Mouse (Mus musculus) heart, adult 2 months (tissue): Measurements from ENCODE around the gene Tmem131l. TPM values are rescaled to one million over a fixed set of nuclear protein-coding genes. Genes with fewer than 3 reads are reported as not detected.

Experiments used
- DNase-seq, 2 experiments: peaks; one replicate each; pipeline ENCODE4 v3.0.0; 2021
- H3K27ac ChIP-seq: fragments of 200-600 bp; 2 replicates; pipeline ENCODE4 v1.8.1; 2022
- H3K27me3 ChIP-seq: fragments of 200-500 bp; 2 replicates; pipeline ENCODE4 v1.6.1; 2012; ENCODE audit warnings: mild to moderate bottlenecking, low read length, inconsistent platforms, mixed read lengths; ENCODE audit not compliant: control insufficient read depth, insufficient read depth
- H3K36me3 ChIP-seq: fragments of 200-500 bp; 2 replicates; pipeline ENCODE4 v1.6.1; 2012; ENCODE audit warnings: low read length, inconsistent platforms; ENCODE audit not compliant: control insufficient read depth, insufficient read depth
- H3K4me1 ChIP-seq: fragments of 200-500 bp; 2 replicates; pipeline ENCODE4 v1.6.1; 2011; ENCODE audit warnings: low read length; ENCODE audit not compliant: control insufficient read depth, insufficient read depth
- H3K4me3 ChIP-seq: fragments of 200-600 bp; 2 replicates; pipeline ENCODE4 v1.8.1; 2022
- H3K79me2 ChIP-seq: fragments of 200-500 bp; replicated peaks from 2 replicates; pipeline ENCODE4 v1.6.1; 2012; ENCODE audit warnings: mild to moderate bottlenecking, inconsistent platforms, low read length, moderate library complexity, mixed read lengths; ENCODE audit not compliant: control insufficient read depth, insufficient read depth
- H3K9ac ChIP-seq: fragments of 200-500 bp; 2 replicates; pipeline ENCODE4 v1.6.1; 2012; ENCODE audit warnings: low read depth, mild to moderate bottlenecking, control low read depth, inconsistent platforms, low read length, mixed read lengths
- CTCF ChIP-seq: fragments of 200-600 bp; IDR thresholded peaks from 2 replicates; pipeline ENCODE4 v1.8.1; 2022; ENCODE audit warnings: antibody characterized with exemption, mild to moderate bottlenecking, moderate library complexity
- EP300 ChIP-seq: fragments of 200-500 bp; IDR thresholded peaks from 2 replicates; pipeline ENCODE4 v1.6.1; 2011; ENCODE audit warnings: low read depth, low read length, control low read depth; ENCODE audit not compliant: insufficient read depth
- POLR2A ChIP-seq: fragments of 200-500 bp; IDR thresholded peaks from 2 replicates; pipeline ENCODE4 v1.6.1; 2011; ENCODE audit warnings: mild to moderate bottlenecking, low read depth, low read length, control low read depth; ENCODE audit not compliant: insufficient read depth
- WGBS: fragments of 180-500 bp; shearing (Covaris S2); methylation state at CpG from one replicate; pipeline ENCODE4 v1.1.7; 2018; 5-methylcytosine and 5-hydroxymethylcytosine counted together
- intact Hi-C: fragments of 180-260 bp; cut with DNase I; formaldehyde crosslinking; loops from one replicate; pipeline ENCODE4 v1.15.1; 2025
- long read RNA-seq: library from polyadenylated mRNA; stranded (forward); transcript quantifications from one replicate; pipeline ENCODE4 v2.0.0, GENCODE M21; 2021
- polyA plus RNA-seq: library from polyadenylated mRNA; depleted of rRNA; stranded (reverse); fragments of >200 nt; gene quantifications from 2 replicates; pipeline ENCODE4 v1.2.3, GENCODE M21; 2012; rRNA removed
- total RNA-seq, 2 experiments: library from RNA; stranded (reverse); gene quantifications; 2 replicates each; pipeline ENCODE4 v1.2.3; 2021

Tmem131l gene
- total RNA-seq, result 10 to 100 TPM; 22.0 to 23.4 TPM
- polyA plus RNA-seq, result 17.3 and 18.1 TPM in 2 replicates
- long read RNA-seq, full-length matches to known transcripts, result 2 of 5 reads
- long read RNA-seq, partial matches to known transcripts, result 0 of 5 reads
- long read RNA-seq, other reads (novel, unspliced or antisense), result 3 of 5 reads

DNA sequence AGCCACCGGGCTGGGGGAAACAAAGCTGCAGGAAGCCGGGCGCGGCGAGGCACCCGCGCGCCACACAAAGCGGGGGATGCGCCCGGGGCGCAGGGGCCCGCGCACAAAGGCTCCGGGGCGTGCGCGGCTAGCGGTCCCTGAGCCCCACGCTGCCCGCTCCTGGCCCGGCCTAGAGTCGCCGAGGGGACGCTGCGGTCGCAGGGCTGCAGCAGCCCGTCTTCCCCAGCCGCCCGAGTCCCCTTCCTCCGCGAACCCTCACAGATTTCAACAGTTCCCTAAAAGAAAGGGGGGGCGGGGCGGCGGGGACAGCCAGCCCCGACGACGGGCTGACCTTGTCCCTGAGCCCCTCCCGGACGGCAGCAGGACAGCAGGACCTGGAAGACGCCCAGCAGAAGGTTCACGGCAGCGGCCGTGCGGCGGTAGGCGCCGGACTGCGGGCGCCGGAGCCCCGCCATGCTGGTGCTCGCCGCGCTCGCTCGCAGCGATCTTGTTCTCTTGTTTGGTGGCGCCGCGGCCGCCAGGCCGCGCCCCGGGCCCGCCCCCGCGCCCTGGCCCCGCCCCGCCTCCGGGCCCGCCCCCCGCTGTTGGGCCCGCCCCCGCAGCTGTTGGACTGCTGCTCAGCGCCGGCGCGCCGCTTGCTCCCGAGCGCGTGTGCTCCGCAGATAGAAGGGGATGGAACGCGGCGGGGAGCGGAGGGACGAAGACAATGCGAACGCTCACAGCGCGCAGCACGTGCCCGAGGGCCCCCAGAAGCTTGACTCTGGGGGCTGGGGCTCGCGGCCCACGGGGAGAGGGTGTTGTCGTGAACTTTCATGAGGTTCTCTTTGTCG is at the start of gene Tmem131l:
Gene Tmem131l, minus strand, starts transcription at position 530 of the 830 bp plus-strand sequence.
- Histone ChIP-seq H3K79me2 (no peaks in the 10 kb centered on the region; the same call in 1 of the 2 replicates), H3K36me3 (no peaks in the 10 kb centered on the region; the same call in 1 of the 2 replicates), H3K27me3 (no peaks in the 10 kb centered on the region), H3K4me3 (peak within 1 kb of the TSS; percentile 78), H3K9ac (peak within 1 kb of the TSS; percentile 96), H3K4me1 (no peaks in the 10 kb centered on the region), H3K27ac (peak within 1 kb of the TSS; percentile 92)
- TF ChIP-seq EP300 (no peak), POLR2A (peak; percentile 69), CTCF (0 out of 2 replicates have a peak, but pooled peaks have one; percentile 9)
- peak; percentile 84 to 86 for DNase-seq
- WGBS, result under 1% methylated on average over 97 of the region's 100 CpGs
- intact Hi-C loops, result loop anchor here (2.0 to 10.0 kb wide), 5 partner anchors 38 to 985 kb away; partner anchors contain the start of genes Mnd1 and Plrg1

DNA sequence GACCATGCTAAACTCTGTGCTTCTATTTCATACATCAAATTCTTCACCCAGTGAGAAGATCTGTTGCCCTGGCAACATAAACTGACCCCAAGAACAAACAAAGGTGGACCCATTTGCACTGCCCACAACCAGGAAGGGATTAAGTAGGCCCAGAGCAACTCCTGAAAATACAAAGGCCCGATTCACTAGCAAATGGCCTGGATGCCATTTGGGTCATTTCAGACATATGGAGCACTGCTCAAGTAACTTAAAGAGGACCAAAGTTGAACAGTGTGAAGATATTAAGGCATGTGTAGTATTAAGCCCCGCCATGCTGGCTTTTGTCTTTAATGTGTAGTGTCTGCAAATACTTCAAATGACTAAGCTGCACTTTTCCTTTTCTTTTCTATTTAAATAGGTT is 46.9 kb upstream of the Tmem131l start:
- H3K4me1 ChIP-seq, result no peaks in the 10 kb centered on the region
- H3K9ac ChIP-seq, result no peak overlapping the region
- DNase-seq, result no peak
- TF ChIP-seq POLR2A, result no peak
- intact Hi-C loops, result no loop called here
- 91% methylated on average over 2 of the region's 2 CpGs for WGBS
- H3K79me2 ChIP-seq, result no peaks in the 10 kb centered on the region
- no peak overlapping the region for H3K27ac ChIP-seq
- H3K4me3 ChIP-seq, result no peak overlapping the region
- H3K27me3 ChIP-seq, result no peaks in the 10 kb centered on the region
- no peaks in the 10 kb centered on the region for H3K36me3 ChIP-seq

DNA sequence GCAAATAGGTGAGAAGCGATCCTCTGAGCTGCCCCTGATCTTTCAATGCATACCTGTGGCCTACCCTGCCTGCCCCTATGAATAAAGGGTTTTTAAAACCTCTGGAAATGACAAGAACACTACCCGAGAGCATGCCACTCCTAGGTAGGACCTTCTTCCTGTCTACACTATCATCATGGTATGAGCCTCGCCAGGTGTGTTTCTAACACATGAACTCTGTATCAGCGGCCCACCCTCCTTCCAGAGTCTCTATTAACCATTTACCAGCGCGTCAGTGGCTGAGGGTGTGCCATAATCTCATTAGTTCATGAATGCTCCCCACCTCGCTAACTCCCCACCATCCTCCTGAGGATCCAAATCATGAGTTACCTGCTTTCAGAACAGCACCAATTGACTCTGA is 46.4 kb upstream of the Tmem131l start:
- no peaks in the 10 kb centered on the region for H3K4me1 ChIP-seq
- H3K79me2 ChIP-seq, result no peaks in the 10 kb centered on the region
- H3K27ac ChIP-seq, result no peak overlapping the region
- H3K36me3 ChIP-seq, result no peaks in the 10 kb centered on the region
- 93% methylated on average over 7 of the region's 7 CpGs for WGBS
- no peaks in the 10 kb centered on the region for H3K27me3 ChIP-seq
- no peak for TF ChIP-seq CTCF
- no peak for TF ChIP-seq EP300
- no peak for TF ChIP-seq POLR2A
- intact Hi-C loops, result no loop called here
- no peak overlapping the region for H3K4me3 ChIP-seq
- no peak for DNase-seq
- no peak overlapping the region for H3K9ac ChIP-seq

DNA sequence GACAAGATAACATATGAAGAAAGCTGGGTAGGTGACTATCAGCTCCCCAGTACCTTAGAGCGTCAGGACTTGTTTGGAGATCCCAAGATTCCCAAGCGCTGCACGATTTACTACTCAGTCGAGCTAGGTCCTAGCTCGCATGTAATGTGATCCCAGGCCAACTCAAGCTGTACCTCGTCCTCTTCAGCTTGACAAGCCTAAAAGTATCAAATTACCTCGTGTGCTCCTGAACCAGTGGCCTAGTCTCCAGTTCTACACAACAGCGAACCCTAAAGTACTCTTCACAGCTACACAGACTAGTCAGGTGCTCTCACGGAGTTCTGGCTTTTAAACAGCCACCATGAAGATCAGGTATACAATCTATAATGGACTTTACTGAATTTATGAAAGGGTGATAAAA is 45.5 kb upstream of the Tmem131l start:
- 45% methylated on average over 9 of the region's 9 CpGs for WGBS
- no peak overlapping the region for H3K4me3 ChIP-seq
- no peaks in the 10 kb centered on the region for H3K4me1 ChIP-seq
- H3K9ac ChIP-seq, result no peak overlapping the region
- no peaks in the 10 kb centered on the region for H3K36me3 ChIP-seq
- H3K79me2 ChIP-seq, result no peaks in the 10 kb centered on the region
- TF ChIP-seq POLR2A, result no peak
- no peak for TF ChIP-seq CTCF
- TF ChIP-seq EP300, result no peak
- no peak overlapping the region for H3K27ac ChIP-seq
- H3K27me3 ChIP-seq, result no peaks in the 10 kb centered on the region
- intact Hi-C loops, result no loop called here
- DNase-seq, result no peak

DNA sequence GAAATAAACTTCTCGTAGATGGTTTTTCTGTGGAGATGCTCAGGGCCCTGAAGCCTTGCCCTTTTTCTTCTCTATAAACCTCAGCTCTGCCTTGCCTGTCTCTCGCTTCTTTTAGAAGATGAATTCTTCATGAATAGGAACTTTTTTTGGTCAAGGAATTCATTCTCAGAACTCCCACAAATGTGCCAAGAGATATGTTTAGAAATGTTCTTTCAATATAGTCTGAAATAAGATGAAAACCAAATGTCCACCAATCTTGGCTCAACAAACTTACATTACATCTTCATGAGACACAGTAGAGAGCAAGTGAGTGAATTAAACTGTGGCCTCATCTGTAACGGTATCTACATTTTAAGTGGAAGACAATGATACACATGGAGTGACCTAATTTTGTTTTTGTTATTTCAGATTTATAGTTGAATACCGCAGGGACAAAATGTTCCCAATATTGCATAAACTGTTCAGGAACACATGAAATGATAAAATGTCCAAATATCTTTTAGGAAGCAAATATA is 41.3 kb upstream of the Tmem131l start:
- H3K27me3 ChIP-seq, result no peaks in the 10 kb centered on the region
- no peak overlapping the region for H3K9ac ChIP-seq
- no peaks in the 10 kb centered on the region for H3K79me2 ChIP-seq
- H3K36me3 ChIP-seq, result no peaks in the 10 kb centered on the region
- intact Hi-C loops, result no loop called here
- TF ChIP-seq POLR2A (no peak), CTCF (no peak), EP300 (no peak)
- peak overlapping the region; percentile 11; the same call in 1 of the 2 replicates for H3K27ac ChIP-seq
- H3K4me3 ChIP-seq, result no peak overlapping the region
- no peaks in the 10 kb centered on the region; the same call in 1 of the 2 replicates for H3K4me1 ChIP-seq
- 78% methylated on average over 4 of the region's 4 CpGs for WGBS
- no peak for DNase-seq

DNA sequence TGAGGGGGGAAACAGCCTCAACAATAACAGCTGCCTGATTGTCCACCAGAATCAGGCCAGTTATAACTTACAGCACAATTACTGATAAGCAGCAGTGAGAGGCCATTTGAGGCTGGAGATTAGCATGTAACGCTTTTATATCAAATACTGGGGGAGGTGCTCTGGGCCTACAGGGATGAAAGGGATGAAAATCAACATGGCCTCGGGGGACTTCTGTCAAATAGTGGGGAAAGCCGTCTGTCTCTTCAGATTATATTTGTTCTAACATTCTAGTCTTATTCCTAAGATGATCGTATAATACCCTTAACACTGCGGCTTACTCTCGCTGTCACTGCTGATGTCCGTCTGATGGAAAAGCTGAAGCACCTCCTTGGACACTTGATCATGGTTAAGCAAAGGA is 40.1 kb upstream of the Tmem131l start:
- Histone ChIP-seq H3K27me3 (no peaks in the 10 kb centered on the region), H3K4me1 (no peaks in the 10 kb centered on the region; the same call in 1 of the 2 replicates), H3K4me3 (no peak overlapping the region), H3K79me2 (no peaks in the 10 kb centered on the region), H3K36me3 (no peaks in the 10 kb centered on the region), H3K27ac (peak overlapping the region; percentile 31; the same call in 1 of the 2 replicates), H3K9ac (no peak overlapping the region)
- WGBS, result 66% methylated on average over 7 of the region's 7 CpGs
- no peak for DNase-seq
- intact Hi-C loops, result no loop called here
- TF ChIP-seq POLR2A (no peak), CTCF (no peak)
